Mouse (Mus musculus) heart, adult 2 months (tissue): ENCODE data around the gene Pank4. TPM values are rescaled to one million over a fixed set of nuclear protein-coding genes. Genes with fewer than 3 reads are reported as not detected.
A peak's percentile ranks its signal among the peaks of the same experiment; 100 is the strongest.

ENCODE experiments used
- DNase-seq, 2 experiments: peaks; one replicate each; pipeline ENCODE4 v3.0.0; 2021
- H3K27ac ChIP-seq: fragments of 200-600 bp; 2 replicates; pipeline ENCODE4 v1.8.1; 2022
- H3K27me3 ChIP-seq: fragments of 200-500 bp; 2 replicates; pipeline ENCODE4 v1.6.1; 2012; ENCODE audit warnings: mild to moderate bottlenecking, low read length, inconsistent platforms, mixed read lengths; ENCODE audit not compliant: control insufficient read depth, insufficient read depth
- H3K36me3 ChIP-seq: fragments of 200-500 bp; 2 replicates; pipeline ENCODE4 v1.6.1; 2012; ENCODE audit warnings: low read length, inconsistent platforms; ENCODE audit not compliant: control insufficient read depth, insufficient read depth
- H3K4me1 ChIP-seq: fragments of 200-500 bp; 2 replicates; pipeline ENCODE4 v1.6.1; 2011; ENCODE audit warnings: low read length; ENCODE audit not compliant: control insufficient read depth, insufficient read depth
- H3K4me3 ChIP-seq: fragments of 200-600 bp; 2 replicates; pipeline ENCODE4 v1.8.1; 2022
- H3K79me2 ChIP-seq: fragments of 200-500 bp; replicated peaks from 2 replicates; pipeline ENCODE4 v1.6.1; 2012; ENCODE audit warnings: mild to moderate bottlenecking, inconsistent platforms, low read length, moderate library complexity, mixed read lengths; ENCODE audit not compliant: control insufficient read depth, insufficient read depth
- H3K9ac ChIP-seq: fragments of 200-500 bp; 2 replicates; pipeline ENCODE4 v1.6.1; 2012; ENCODE audit warnings: low read depth, mild to moderate bottlenecking, control low read depth, inconsistent platforms, low read length, mixed read lengths
- CTCF ChIP-seq: fragments of 200-600 bp; IDR thresholded peaks from 2 replicates; pipeline ENCODE4 v1.8.1; 2022; ENCODE audit warnings: antibody characterized with exemption, mild to moderate bottlenecking, moderate library complexity
- EP300 ChIP-seq: fragments of 200-500 bp; IDR thresholded peaks from 2 replicates; pipeline ENCODE4 v1.6.1; 2011; ENCODE audit warnings: low read depth, low read length, control low read depth; ENCODE audit not compliant: insufficient read depth
- POLR2A ChIP-seq: fragments of 200-500 bp; IDR thresholded peaks from 2 replicates; pipeline ENCODE4 v1.6.1; 2011; ENCODE audit warnings: mild to moderate bottlenecking, low read depth, low read length, control low read depth; ENCODE audit not compliant: insufficient read depth
- WGBS: fragments of 180-500 bp; shearing (Covaris S2); methylation state at CpG from one replicate; pipeline ENCODE4 v1.1.7; 2018; 5-methylcytosine and 5-hydroxymethylcytosine counted together
- intact Hi-C: fragments of 180-260 bp; cut with DNase I; formaldehyde crosslinking; loops from one replicate; pipeline ENCODE4 v1.15.1; 2025
- polyA plus RNA-seq: library from polyadenylated mRNA; depleted of rRNA; stranded (reverse); fragments of >200 nt; gene quantifications from 2 replicates; pipeline ENCODE4 v1.2.3, GENCODE M21; 2012
- total RNA-seq, 2 experiments: library from RNA; stranded (reverse); gene quantifications; 2 replicates each; pipeline ENCODE4 v1.2.3; 2021

Gene Pank4
- total and polyA plus RNA-seq, 3 experiments, result 40.7 to 59.6 (median 43.9) TPM

DNA sequence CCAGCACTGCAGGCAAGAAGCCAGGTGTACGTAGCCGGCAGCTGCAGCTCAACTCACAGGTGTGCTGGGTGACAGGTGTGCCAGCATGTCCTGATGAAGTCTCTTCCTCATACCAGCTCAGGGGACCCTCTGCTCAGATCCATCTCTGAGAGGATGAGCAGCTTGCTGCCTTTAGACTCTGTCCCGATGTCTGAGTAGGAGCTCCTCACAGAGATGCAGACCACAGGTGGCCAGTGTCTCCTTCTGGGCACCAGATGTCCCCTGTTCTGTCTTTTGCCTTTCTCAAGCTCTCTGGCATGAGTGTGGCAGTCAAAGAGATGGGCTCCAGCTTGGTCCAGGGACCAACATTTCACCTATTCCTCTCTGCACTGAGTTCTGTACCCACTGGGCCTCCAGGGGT lies 43.7 kb downstream of the Pank4 start:
- Histone ChIP-seq H3K4me3 (no peak overlapping the region), H3K79me2 (no peaks in the 10 kb centered on the region), H3K4me1 (no peaks in the 10 kb centered on the region), H3K27ac (no peak overlapping the region), H3K27me3 (no peaks in the 10 kb centered on the region), H3K9ac (no peak overlapping the region), H3K36me3 (no peaks in the 10 kb centered on the region)
- intact Hi-C loops, result no loop called here
- TF ChIP-seq POLR2A (no peak), CTCF (no peak), EP300 (no peak)
- DNase-seq, result no peak
- WGBS, result 85% methylated on average over 3 of the region's 3 CpGs

DNA sequence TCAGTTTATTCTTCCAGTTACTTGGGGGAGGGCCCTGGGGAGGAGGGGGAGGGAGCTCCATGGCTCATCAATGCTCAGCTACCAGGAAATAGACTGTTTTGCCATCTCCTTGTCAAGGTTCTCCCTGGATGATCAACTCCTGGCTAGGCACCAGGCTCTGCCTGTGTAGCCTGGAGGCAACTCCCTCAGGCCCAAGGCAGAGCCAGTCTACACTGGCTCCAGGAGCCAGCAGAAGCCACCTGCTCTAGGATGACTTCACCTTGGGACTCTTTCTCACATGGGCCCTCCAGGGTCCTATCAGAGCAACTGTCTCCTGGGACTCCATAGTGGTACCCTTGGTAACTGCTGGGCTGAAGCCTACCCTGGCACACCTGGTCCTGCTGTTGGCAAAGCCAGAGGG lies 44.2 kb downstream of the Pank4 start:
- no peaks in the 10 kb centered on the region for H3K4me1 ChIP-seq
- intact Hi-C loops, result no loop called here
- H3K27ac ChIP-seq, result no peak overlapping the region
- no peak overlapping the region for H3K4me3 ChIP-seq
- DNase-seq, result no peak
- H3K36me3 ChIP-seq, result no peaks in the 10 kb centered on the region
- no peak overlapping the region for H3K9ac ChIP-seq
- no peaks in the 10 kb centered on the region for H3K27me3 ChIP-seq
- no peaks in the 10 kb centered on the region for H3K79me2 ChIP-seq
- TF ChIP-seq CTCF (no peak), EP300 (no peak), POLR2A (no peak)

DNA sequence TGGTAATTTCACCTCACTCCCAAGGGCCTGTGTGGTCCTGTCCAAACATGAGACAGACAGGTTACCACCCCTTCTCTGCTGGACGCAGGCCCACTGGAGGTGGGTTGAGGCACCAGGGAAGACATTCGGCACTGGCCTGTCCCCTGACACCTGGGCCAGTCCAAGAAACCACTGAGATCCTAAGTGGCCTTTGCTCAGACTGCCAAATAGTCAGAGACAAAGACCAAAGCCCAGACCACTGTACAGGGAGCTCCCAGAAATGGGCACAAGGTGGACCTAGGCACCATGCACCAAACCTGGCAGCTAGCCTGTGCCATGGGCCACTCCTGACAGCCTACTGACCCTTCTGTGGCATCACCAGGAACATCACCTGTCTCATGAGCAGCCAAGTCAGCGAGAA lies 45.3 kb downstream of the Pank4 start:
- TF ChIP-seq CTCF (no peak), EP300 (no peak), POLR2A (no peak)
- H3K27ac ChIP-seq, result no peak overlapping the region
- H3K9ac ChIP-seq, result no peak overlapping the region
- H3K27me3 ChIP-seq, result no peaks in the 10 kb centered on the region
- no peaks in the 10 kb centered on the region for H3K79me2 ChIP-seq
- H3K4me1 ChIP-seq, result no peaks in the 10 kb centered on the region
- no peak overlapping the region for H3K4me3 ChIP-seq
- WGBS, result 69% methylated on average over 3 of the region's 3 CpGs
- DNase-seq, result no peak
- intact Hi-C loops, result no loop called here
- no peaks in the 10 kb centered on the region for H3K36me3 ChIP-seq

DNA sequence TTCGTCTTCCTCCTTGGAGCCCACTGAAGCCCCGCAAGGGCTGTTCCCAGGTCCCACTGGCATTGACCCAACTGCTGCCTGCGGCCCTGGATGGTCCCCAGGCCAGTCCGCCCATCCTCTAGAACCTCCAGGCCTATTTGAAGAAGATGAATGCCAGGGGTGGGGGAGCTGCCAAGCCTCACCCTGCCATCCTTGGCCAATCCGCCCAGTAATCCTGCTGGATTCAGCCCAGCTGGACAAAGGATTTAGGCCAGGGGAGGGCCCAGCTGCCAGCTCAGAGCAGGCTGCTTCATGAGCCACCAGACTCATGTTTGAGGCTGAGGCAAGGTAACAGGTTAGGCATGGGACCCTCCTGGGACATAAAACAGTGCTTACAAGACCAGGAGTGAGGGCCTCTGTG lies 46.9 kb downstream of the Pank4 start:
- H3K4me3 ChIP-seq, result no peak overlapping the region
- TF ChIP-seq CTCF (no peak), EP300 (no peak), POLR2A (no peak)
- WGBS, result 53% methylated on average over 5 of the region's 5 CpGs
- DNase-seq, result peak; percentile 27 to 45
- no peak overlapping the region for H3K27ac ChIP-seq
- no peaks in the 10 kb centered on the region for H3K4me1 ChIP-seq
- intact Hi-C loops, result no loop called here
- no peaks in the 10 kb centered on the region for H3K36me3 ChIP-seq
- H3K79me2 ChIP-seq, result no peaks in the 10 kb centered on the region
- no peak overlapping the region for H3K9ac ChIP-seq
- no peaks in the 10 kb centered on the region for H3K27me3 ChIP-seq

DNA sequence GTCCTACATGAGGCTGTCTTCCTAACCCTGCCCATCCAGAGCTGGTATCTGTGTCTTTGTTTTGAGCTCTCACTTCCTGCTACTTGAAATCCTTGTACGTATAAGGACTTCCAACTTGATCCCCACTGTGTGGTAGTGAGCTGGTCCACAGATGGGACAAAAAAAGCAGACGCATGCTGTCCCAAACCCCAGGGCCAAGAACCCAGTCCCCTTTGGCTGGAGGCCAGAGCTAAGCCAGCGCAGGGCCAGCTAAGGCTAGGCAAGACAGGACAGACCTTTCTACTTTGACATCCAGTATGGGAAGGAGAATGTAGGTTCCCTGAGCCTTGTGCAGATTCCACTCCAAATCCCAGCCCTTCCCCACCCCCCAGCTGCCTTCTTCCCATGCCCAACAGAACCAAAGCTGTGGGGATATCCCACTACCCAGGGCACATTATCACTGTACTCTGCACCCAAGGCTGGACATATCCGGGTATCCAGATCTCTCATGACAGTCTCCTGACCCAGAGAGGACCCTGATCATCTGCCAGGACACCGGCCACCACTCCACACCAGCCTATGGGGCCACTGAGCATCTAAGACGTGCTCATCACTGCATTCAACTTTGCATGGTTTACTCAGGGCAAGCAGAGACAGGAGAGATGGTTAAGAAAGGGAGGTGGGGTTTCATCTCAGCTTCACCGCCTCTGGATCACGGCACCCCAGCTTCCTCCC lies 47.5 kb downstream of the Pank4 start:
- Histone ChIP-seq H3K27ac (no peak overlapping the region), H3K27me3 (no peaks in the 10 kb centered on the region), H3K4me1 (no peaks in the 10 kb centered on the region), H3K4me3 (no peak overlapping the region), H3K79me2 (no peaks in the 10 kb centered on the region), H3K36me3 (no peaks in the 10 kb centered on the region), H3K9ac (no peak overlapping the region)
- DNase-seq, result no peak
- no peak for TF ChIP-seq CTCF
- TF ChIP-seq POLR2A, result no peak
- no peak for TF ChIP-seq EP300
- intact Hi-C loops, result no loop called here
- WGBS, result 63% methylated on average over 8 of the region's 8 CpGs

DNA sequence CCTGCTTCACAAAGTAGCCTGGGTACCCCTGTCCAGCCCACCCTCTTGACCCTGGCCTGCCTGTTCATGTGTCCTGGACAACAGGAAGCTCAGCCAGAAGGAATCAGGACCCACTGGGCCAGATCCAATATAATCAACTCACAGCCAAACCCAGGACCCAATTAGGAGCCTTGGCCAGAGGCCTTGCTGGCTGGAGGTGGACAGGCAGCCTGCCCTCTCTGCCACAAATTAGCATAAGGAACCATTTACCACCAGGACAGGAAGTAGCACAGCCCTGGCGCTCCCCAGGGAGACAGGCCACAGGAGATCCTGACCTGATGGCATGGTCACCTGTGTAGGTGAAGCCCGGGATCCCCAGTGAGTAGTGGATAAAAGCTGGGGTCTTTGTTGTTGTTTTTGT lies 48.2 kb downstream of the Pank4 start:
- intact Hi-C loops, result no loop called here
- Histone ChIP-seq H3K27me3 (no peaks in the 10 kb centered on the region), H3K4me3 (no peak overlapping the region), H3K79me2 (no peaks in the 10 kb centered on the region), H3K4me1 (no peaks in the 10 kb centered on the region), H3K27ac (no peak overlapping the region), H3K36me3 (no peaks in the 10 kb centered on the region), H3K9ac (no peak overlapping the region)
- 72% methylated on average over 2 of the region's 2 CpGs for WGBS
- TF ChIP-seq POLR2A, result no peak
- no peak for TF ChIP-seq EP300
- no peak for TF ChIP-seq CTCF
- no peak for DNase-seq
